11 mouse cellular contexts compared by ENCODE assay signal in the genomic region with DNA sequence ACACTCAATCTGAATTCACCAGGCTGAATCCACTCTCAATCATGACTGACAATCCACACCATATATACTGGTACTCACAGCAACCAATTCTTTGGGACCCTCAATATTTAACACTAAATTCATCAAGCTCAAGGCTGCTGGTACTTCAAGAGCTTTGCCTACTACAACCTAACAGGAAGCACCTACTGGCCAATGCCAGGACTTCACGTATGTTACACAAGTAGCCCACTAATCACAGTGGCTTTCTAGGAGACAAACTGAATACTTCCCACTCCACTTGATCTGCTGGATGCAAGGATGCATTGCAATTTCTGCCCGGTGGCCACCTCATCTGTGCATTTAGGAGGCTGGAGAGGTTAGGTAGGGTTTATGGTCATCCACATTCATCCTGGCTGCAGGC. TPM values are rescaled to one million over a fixed set of nuclear protein-coding genes. Genes with fewer than 3 reads are reported as not detected.
DNase-seq lines count a peak whose midpoint lies in the region; ATAC-seq and TF ChIP-seq lines count a peak whose summit lies in the region.
"Had no signal": no experiment of that assay in that cellular context is flagged by ENCODE, and none has a peak within 500 bp of the region (broad histone marks: within the 10 kb centered on the region; RNA-seq: fewer than 3 reads in every experiment).

No protein-coding gene starts in this region.

- H3K9ac ChIP-seq in heart, embryonic 12.5 days = no peak overlapping the region; the same call in 1 of the 2 replicates
- H3K9ac ChIP-seq in forebrain, embryonic 13.5 days = peak overlapping the region; percentile 24; the same call in 1 of the 2 replicates
- no peak overlapping the region; the same call in 1 of the 2 replicates for H3K9ac ChIP-seq in liver, embryonic 14.5 days (replicated peaks)

- peaks cover 23% of the 10 kb centered on the region for H3K4me1 ChIP-seq in heart, embryonic 12.5 days (replicated peaks)
- peaks cover 24% of the 10 kb centered on the region for H3K4me1 ChIP-seq in heart, embryonic 10.5 days
- peaks cover 45% of the 10 kb centered on the region for H3K4me1 ChIP-seq in forebrain, embryonic 13.5 days
- H3K4me1 ChIP-seq in liver, embryonic 14.5 days (replicated peaks; ENCODE audit: control insufficient read depth in 2 of 2, insufficient read depth in 2 of 2, low read length in 1 of 2) = peaks cover 12 to 19% of the 10 kb centered on the region in 2 experiments

- peaks cover 22% of the 10 kb centered on the region for H3K36me3 ChIP-seq in heart, embryonic 12.5 days
- peaks cover 23% of the 10 kb centered on the region for H3K36me3 ChIP-seq in heart, embryonic 10.5 days
- peaks cover 22% of the 10 kb centered on the region for H3K36me3 ChIP-seq in forebrain, embryonic 13.5 days (ENCODE audit: poor library complexity, severe bottlenecking)
- H3K36me3 ChIP-seq in liver, embryonic 14.5 days (replicated peaks; ENCODE audit: control insufficient read depth, insufficient read depth, low read depth) = peaks cover 8% of the 10 kb centered on the region

- no peak for DNase-seq in heart, embryonic 10.5 days (ENCODE audit: low spot score)
- DNase-seq in A20 (ENCODE audit: low read depth, low spot score) = peak; percentile 24
- no peak for DNase-seq in liver, embryonic 14.5 days (ENCODE audit: low read depth in 3 of 3, low spot score in 3 of 3)
- DNase-seq in cerebellum, adult 9-10 months = no peak
- no peak for DNase-seq in retina, postnatal 1 day
- DNase-seq: heart, postnatal 4 days; lung, adult 18-20 months; thymus, postnatal 25 days had no signal

- WGBS in heart, embryonic 12.5 days = 63% methylated on average over 2 of the region's 2 CpGs
- WGBS in heart, embryonic 10.5 days = 75% methylated on average over 2 of the region's 2 CpGs
- 86% methylated on average over 2 of the region's 2 CpGs for WGBS in forebrain, embryonic 13.5 days
- 74% methylated on average over 2 of the region's 2 CpGs for WGBS in liver, embryonic 14.5 days (ENCODE audit: insufficient replicate concordance)

- H3K27ac ChIP-seq in heart, embryonic 12.5 days (ENCODE audit: poor library complexity, severe bottlenecking) = no peak overlapping the region
- H3K27ac ChIP-seq in heart, embryonic 10.5 days = no peak overlapping the region
- no peak overlapping the region for H3K27ac ChIP-seq in forebrain, embryonic 13.5 days
- no peak overlapping the region for H3K27ac ChIP-seq in liver, embryonic 14.5 days

- H3K4me3 ChIP-seq in heart, embryonic 12.5 days = no peak overlapping the region
- H3K4me3 ChIP-seq in heart, embryonic 10.5 days = no peak overlapping the region
- 0 out of 2 replicates have a peak overlapping the region, but pooled peaks have one; percentile 3 for H3K4me3 ChIP-seq in forebrain, embryonic 13.5 days
- H3K4me3 ChIP-seq in liver, embryonic 14.5 days (ENCODE audit: insufficient read depth in 1 of 2, low read depth in 2 of 2, low read length in 2 of 2) = no peak overlapping the region

- ATAC-seq in heart, embryonic 12.5 days (ENCODE audit: insufficient number of reproducible peaks, low FRiP score) = no peak
- ATAC-seq in forebrain, embryonic 13.5 days = no peak
- ATAC-seq in liver, embryonic 14.5 days (ENCODE audit: insufficient read depth) = no peak
- ATAC-seq in megakaryocyte, adult 5-6 weeks (ENCODE audit: poor library complexity, severe bottlenecking) = no peak

- H3K27me3 ChIP-seq in heart, embryonic 12.5 days (replicated peaks) = no peaks in the 10 kb centered on the region
- no peaks in the 10 kb centered on the region for H3K27me3 ChIP-seq in heart, embryonic 10.5 days (ENCODE audit: insufficient read depth, poor library complexity, severe bottlenecking)
- H3K27me3 ChIP-seq in forebrain, embryonic 13.5 days = no peaks in the 10 kb centered on the region
- H3K27me3 ChIP-seq in liver, embryonic 14.5 days (ENCODE audit: control insufficient read depth, insufficient read depth, low read length) = no peaks in the 10 kb centered on the region

- no peaks in the 10 kb centered on the region for H3K9me3 ChIP-seq in heart, embryonic 12.5 days (replicated peaks)
- no peaks in the 10 kb centered on the region for H3K9me3 ChIP-seq in heart, embryonic 10.5 days
- no peaks in the 10 kb centered on the region for H3K9me3 ChIP-seq in forebrain, embryonic 13.5 days (replicated peaks)
- H3K9me3 ChIP-seq in liver, embryonic 14.5 days (ENCODE audit: control insufficient read depth, low read length) = no peaks in the 10 kb centered on the region

- peak; percentile 21; the same call in 1 of the 2 replicates for TF ChIP-seq CTCF in liver, embryonic 14.5 days (IDR thresholded peaks at IDR 0.05; ENCODE audit: low read depth)

- TF ChIP-seq EP300 in liver, embryonic 14.5 days (IDR thresholded peaks at IDR 0.05; ENCODE audit: low read depth) = no peak

- H3K4me2 ChIP-seq in heart, embryonic 12.5 days = peak overlapping the region; percentile 9; the same call in 1 of the 2 replicates
- H3K4me2 ChIP-seq in forebrain, embryonic 13.5 days = peak overlapping the region; percentile 23
- no peak overlapping the region for H3K4me2 ChIP-seq in liver, embryonic 14.5 days (ENCODE audit: low read depth)

RNA-seq across cellular contexts. Expression of gene Pdia4, which starts 3.0 kb away (rescaled TPM):
- 209 and 219 TPM in 2 replicates for polyA plus RNA-seq in heart, embryonic 12.5 days (2016; fragmentation: Nextera tagmentation; extraction: Ambion mirVana)
- 232 and 268 TPM in 2 replicates for polyA plus RNA-seq in heart, embryonic 10.5 days (2016; fragmentation: Nextera tagmentation; extraction: Ambion mirVana)
- 167 and 173 TPM in 2 replicates for polyA plus RNA-seq in forebrain, embryonic 13.5 days (2015; fragmentation: Nextera tagmentation; extraction: Ambion mirVana)
- 27.5 and 42.4 TPM in 2 replicates for polyA plus RNA-seq in liver, embryonic 14.5 days (2012; rRNA removed)
- 86.1 and 90.4 TPM in 2 replicates for polyA plus RNA-seq in liver, embryonic 14.5 days (2014; fragmentation: Nextera tagmentation; extraction: Ambion mirVana)
- 50.6 and 54.3 TPM in 2 replicates for total RNA-seq in megakaryocyte, adult 5-6 weeks (2015)
- total RNA-seq in megakaryocyte, adult 5-6 weeks (2017) = 166 TPM in 2 replicates

RNA-seq across cellular contexts. Expression of gene Zfp786, which starts 20.5 kb away (rescaled TPM):
- 1.3 and 1.6 TPM in 2 replicates for polyA plus RNA-seq in heart, embryonic 12.5 days (2016; fragmentation: Nextera tagmentation; extraction: Ambion mirVana)
- 1.2 and 3.5 TPM in 2 replicates for polyA plus RNA-seq in heart, embryonic 10.5 days (2016; fragmentation: Nextera tagmentation; extraction: Ambion mirVana)
- 13.5 and 13.9 TPM in 2 replicates for polyA plus RNA-seq in forebrain, embryonic 13.5 days (2015; fragmentation: Nextera tagmentation; extraction: Ambion mirVana)
- polyA plus RNA-seq in liver, embryonic 14.5 days (2012; rRNA removed) = 0.17 and 0.19 TPM in 2 replicates
- 0.24 and 0.39 TPM in 2 replicates for polyA plus RNA-seq in liver, embryonic 14.5 days (2014; fragmentation: Nextera tagmentation; extraction: Ambion mirVana)
- total RNA-seq in megakaryocyte, adult 5-6 weeks (2015) = 0.05 TPM in 1 of 2 replicates, not detected in the other
- total RNA-seq in megakaryocyte, adult 5-6 weeks (2017) = not detected in 2 replicates

RNA-seq across cellular contexts. Expression of gene Zfp398, which starts 25.3 kb away (rescaled TPM):
- 3.7 and 4.7 TPM in 2 replicates for polyA plus RNA-seq in heart, embryonic 12.5 days (2016; fragmentation: Nextera tagmentation; extraction: Ambion mirVana)
- polyA plus RNA-seq in heart, embryonic 10.5 days (2016; fragmentation: Nextera tagmentation; extraction: Ambion mirVana) = 4.7 and 5.4 TPM in 2 replicates
- 13.1 and 14.7 TPM in 2 replicates for polyA plus RNA-seq in forebrain, embryonic 13.5 days (2015; fragmentation: Nextera tagmentation; extraction: Ambion mirVana)
- polyA plus RNA-seq in liver, embryonic 14.5 days (2012; rRNA removed) = 1.4 and 1.7 TPM in 2 replicates
- 1.2 and 1.4 TPM in 2 replicates for polyA plus RNA-seq in liver, embryonic 14.5 days (2014; fragmentation: Nextera tagmentation; extraction: Ambion mirVana)
- 10.1 and 10.4 TPM in 2 replicates for total RNA-seq in megakaryocyte, adult 5-6 weeks (2015)
- total RNA-seq in megakaryocyte, adult 5-6 weeks (2017) = 10.5 and 15.6 TPM in 2 replicates
